Mouse (Mus musculus) hindbrain, embryonic 15.5 days (tissue): ENCODE results near the gene Fto. TPM values are rescaled to one million over a fixed set of nuclear protein-coding genes. Genes with fewer than 3 reads are reported as not detected.
A peak's percentile ranks its signal among the peaks of the same experiment; 100 is the strongest.

ENCODE experiments used
- ATAC-seq: fragments of 200-750 bp; cut with Nextera tagmentation; 2 replicates; pipeline ENCODE4 v1.8.0; 2017; ENCODE audit warnings: low read depth, moderate number of reproducible peaks, moderate TSS enrichment; ENCODE audit not compliant: low FRiP score
- H3K27ac ChIP-seq: fragments of 300-500 bp; sonication (generic); replicated peaks from 2 replicates; pipeline ENCODE4 v1.5.1; 2015; ENCODE audit warnings: mild to moderate bottlenecking, inconsistent platforms
- H3K27me3 ChIP-seq: fragments of 300-500 bp; sonication (generic); 2 replicates; pipeline ENCODE4 v1.6.1; 2015; ENCODE audit warnings: control low read depth, inconsistent platforms
- H3K36me3 ChIP-seq: fragments of 300-500 bp; sonication (generic); 2 replicates; pipeline ENCODE4 v1.6.1; 2015; ENCODE audit warnings: control low read depth, inconsistent platforms
- H3K4me1 ChIP-seq: fragments of 300-500 bp; sonication (generic); replicated peaks from 2 replicates; pipeline ENCODE4 v1.6.1; 2015; ENCODE audit warnings: control low read depth, inconsistent platforms
- H3K4me2 ChIP-seq: fragments of 300-500 bp; sonication (generic); 2 replicates; pipeline ENCODE4 v1.6.1; 2015; ENCODE audit warnings: moderate library complexity, mild to moderate bottlenecking, inconsistent platforms
- H3K4me3 ChIP-seq: fragments of 300-500 bp; sonication (generic); 2 replicates; pipeline ENCODE4 v1.5.1; 2015; ENCODE audit warnings: mild to moderate bottlenecking, inconsistent platforms
- H3K9ac ChIP-seq: fragments of 300-500 bp; sonication (generic); 2 replicates; pipeline ENCODE4 v1.6.1; 2015; ENCODE audit warnings: inconsistent platforms
- H3K9me3 ChIP-seq: fragments of 300-500 bp; sonication (generic); 2 replicates; pipeline ENCODE4 v1.6.1; 2016; ENCODE audit warnings: control low read depth, inconsistent platforms
- WGBS: fragments of 180-500 bp; shearing (Covaris S2); methylation state at CpG from one replicate; pipeline ENCODE4 v1.1.7; 2015; 5-methylcytosine and 5-hydroxymethylcytosine counted together
- polyA plus RNA-seq: library from polyadenylated mRNA; unstranded; fragments of >200 nt; fragmentation: Nextera tagmentation; extraction: Ambion mirVana; gene quantifications from 2 replicates; pipeline ENCODE4 v1.2.1, GENCODE M21; 2015

Gene Fto
- polyA plus RNA-seq, 1 experiment from 2014 or later: 158 TPM

DNA sequence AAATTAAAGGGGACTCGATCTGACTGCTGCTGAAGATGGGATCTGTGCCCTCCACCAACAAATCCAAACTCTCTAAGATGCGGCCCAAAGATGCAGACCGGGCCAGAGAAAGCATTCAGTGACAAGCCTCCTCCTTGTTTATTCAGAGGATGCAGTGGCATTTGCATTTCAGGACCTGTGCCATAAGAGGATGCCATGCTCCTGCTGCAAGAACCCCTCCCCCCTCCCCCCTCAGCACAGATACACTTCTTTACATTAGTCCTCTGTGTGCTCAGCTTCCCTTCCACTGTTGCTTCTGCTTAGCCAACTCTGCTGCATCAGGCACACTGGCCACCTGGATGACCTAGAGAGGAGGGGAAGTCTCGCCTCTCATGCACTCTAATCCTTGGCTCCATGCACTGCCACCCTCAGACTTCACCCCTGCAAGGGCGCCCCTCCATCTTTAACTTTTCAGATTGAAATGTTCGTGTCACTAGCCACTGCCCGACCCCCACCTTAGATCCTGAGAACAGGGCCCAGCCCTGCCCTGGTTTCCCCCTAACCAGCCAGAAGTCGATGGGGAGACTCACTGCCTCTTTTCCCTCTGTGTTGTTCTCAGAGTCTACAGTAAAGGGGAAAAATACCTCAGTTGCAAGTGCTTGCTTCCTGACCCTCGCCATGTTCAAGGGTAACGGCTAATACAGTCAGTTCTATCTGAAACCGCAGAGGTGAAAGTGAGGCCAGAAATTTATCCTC, 14.3 kb downstream of the Fto start:
- Histone ChIP-seq H3K9me3 (no peaks in the 10 kb centered on the region), H3K27me3 (no peaks in the 10 kb centered on the region), H3K36me3 (no peaks in the 10 kb centered on the region), H3K4me1 (peaks cover 56% of the 10 kb centered on the region), H3K27ac (no peak overlapping the region), H3K4me2 (no peak overlapping the region), H3K4me3 (no peak overlapping the region), H3K9ac (no peak overlapping the region)
- ATAC-seq: no peak
- whole genome bisulfite sequencing: 75% methylated on average over 11 of the region's 11 CpGs

- no peak overlapping the region for H3K9ac ChIP-seq
- H3K9me3 ChIP-seq: no peaks in the 10 kb centered on the region
- no peak for ATAC-seq
- H3K4me2 ChIP-seq: peak overlapping the region; percentile 41
- WGBS: 65% methylated on average over 9 of the region's 9 CpGs
- peak overlapping the region; percentile 74 for H3K27ac ChIP-seq
- H3K4me3 ChIP-seq: no peak overlapping the region
- H3K4me1 ChIP-seq: peaks cover 52% of the 10 kb centered on the region
- H3K27me3 ChIP-seq: no peaks in the 10 kb centered on the region
- no peaks in the 10 kb centered on the region for H3K36me3 ChIP-seq
These were observed 15.7 kb downstream of the Fto start for GRCm38 (mm10) chr8:91329056-91329455.

- Histone ChIP-seq H3K9ac (no peak overlapping the region), H3K36me3 (no peaks in the 10 kb centered on the region), H3K27me3 (no peaks in the 10 kb centered on the region), H3K27ac (peak overlapping the region; percentile 74), H3K9me3 (no peaks in the 10 kb centered on the region), H3K4me3 (no peak overlapping the region), H3K4me1 (peaks cover 49% of the 10 kb centered on the region), H3K4me2 (peak overlapping the region; percentile 41)
- ATAC-seq: no peak
- 32% methylated on average over 6 of the region's 6 CpGs for WGBS
These were observed 16.1 kb downstream of the Fto start for GRCm38 (mm10) chr8:91329461-91329850.

- 87% methylated on average over 6 of the region's 6 CpGs for WGBS
- no peaks in the 10 kb centered on the region for H3K4me1 ChIP-seq
- no peak overlapping the region for H3K4me2 ChIP-seq
- H3K36me3 ChIP-seq: no peaks in the 10 kb centered on the region
- no peak for ATAC-seq
- H3K4me3 ChIP-seq: no peak overlapping the region
- H3K9ac ChIP-seq: no peak overlapping the region
- no peak overlapping the region for H3K27ac ChIP-seq
- H3K27me3 ChIP-seq: no peaks in the 10 kb centered on the region
- H3K9me3 ChIP-seq: no peaks in the 10 kb centered on the region
These were observed 25.2 kb downstream of the Fto start for GRCm38 (mm10) chr8:91338389-91339154.

DNA sequence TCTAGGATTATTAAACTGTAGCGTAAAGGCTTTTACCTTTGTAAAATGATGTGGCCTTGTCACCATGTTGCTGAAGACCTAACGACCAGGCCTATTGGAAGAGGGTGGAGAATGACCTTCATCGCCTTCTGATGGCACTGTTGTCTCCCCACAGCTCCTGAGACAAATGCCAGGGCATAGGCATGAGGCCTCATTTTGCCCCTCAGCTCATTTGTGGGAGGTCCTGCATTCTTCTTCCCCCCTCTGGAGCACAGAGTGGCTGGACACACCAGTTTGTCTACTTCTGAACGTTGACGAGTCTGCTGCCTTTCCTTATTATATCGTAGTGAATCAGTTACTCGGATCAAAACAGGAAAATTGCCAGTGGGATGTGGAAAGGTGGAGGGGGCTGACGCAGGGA, 26.3 kb downstream of the Fto start:
- no peaks in the 10 kb centered on the region for H3K4me1 ChIP-seq
- H3K27ac ChIP-seq: no peak overlapping the region
- H3K27me3 ChIP-seq: no peaks in the 10 kb centered on the region
- no peak overlapping the region for H3K4me3 ChIP-seq
- no peak for ATAC-seq
- WGBS: 91% methylated on average over 8 of the region's 8 CpGs
- no peak overlapping the region for H3K9ac ChIP-seq
- H3K9me3 ChIP-seq: no peaks in the 10 kb centered on the region
- H3K4me2 ChIP-seq: no peak overlapping the region
- no peaks in the 10 kb centered on the region for H3K36me3 ChIP-seq

GRCm38 (mm10) chr8:91340746-91341145, 27.4 kb downstream of the Fto start:
- Histone ChIP-seq H3K4me3 (no peak overlapping the region), H3K36me3 (no peaks in the 10 kb centered on the region), H3K4me2 (no peak overlapping the region), H3K9me3 (no peaks in the 10 kb centered on the region), H3K27me3 (no peaks in the 10 kb centered on the region), H3K9ac (no peak overlapping the region), H3K4me1 (no peaks in the 10 kb centered on the region), H3K27ac (no peak overlapping the region)
- WGBS: 76% methylated on average over 1 of the region's 1 CpGs
- no peak for ATAC-seq

GRCm38 (mm10) chr8:91342196-91342595, 28.9 kb downstream of the Fto start:
- Histone ChIP-seq H3K4me1 (no peaks in the 10 kb centered on the region), H3K4me3 (no peak overlapping the region), H3K9ac (no peak overlapping the region), H3K4me2 (no peak overlapping the region), H3K27me3 (no peaks in the 10 kb centered on the region), H3K9me3 (no peaks in the 10 kb centered on the region), H3K36me3 (no peaks in the 10 kb centered on the region), H3K27ac (no peak overlapping the region)
- 44% methylated on average over 5 of the region's 5 CpGs for WGBS
- no peak for ATAC-seq

- no peak for ATAC-seq
- H3K27me3 ChIP-seq: no peaks in the 10 kb centered on the region
- H3K4me3 ChIP-seq: no peak overlapping the region
- H3K4me2 ChIP-seq: no peak overlapping the region
- no peaks in the 10 kb centered on the region for H3K4me1 ChIP-seq
- WGBS: 78% methylated on average over 5 of the region's 5 CpGs
- H3K9me3 ChIP-seq: no peaks in the 10 kb centered on the region
- no peak overlapping the region for H3K27ac ChIP-seq
- H3K36me3 ChIP-seq: no peaks in the 10 kb centered on the region
- no peak overlapping the region for H3K9ac ChIP-seq
These were observed 29.5 kb downstream of the Fto start for GRCm38 (mm10) chr8:91342798-91343197.

DNA sequence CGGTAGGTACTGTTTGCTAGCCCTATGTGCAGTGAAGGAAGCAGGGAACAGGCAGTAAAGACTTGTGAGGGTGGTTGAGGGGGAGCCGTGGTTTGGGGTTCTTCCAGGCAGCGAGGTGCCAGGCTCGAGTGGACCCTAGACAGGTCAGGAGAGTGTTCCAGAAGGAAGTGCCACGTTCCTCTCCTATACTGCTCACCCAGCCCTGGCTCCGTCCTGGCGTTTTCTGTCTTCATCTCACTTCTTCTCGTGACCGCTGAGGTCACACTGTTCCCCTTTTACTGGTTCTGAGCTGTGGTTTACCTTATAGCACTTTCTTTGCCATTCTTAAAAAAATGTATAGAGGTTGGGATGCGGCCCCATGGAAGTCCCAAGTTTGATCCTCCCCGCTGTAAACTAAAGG, 31.3 kb downstream of the Fto start:
- Histone ChIP-seq H3K36me3 (no peaks in the 10 kb centered on the region), H3K4me2 (no peak overlapping the region), H3K27me3 (no peaks in the 10 kb centered on the region), H3K4me3 (no peak overlapping the region), H3K9ac (no peak overlapping the region), H3K9me3 (no peaks in the 10 kb centered on the region), H3K27ac (no peak overlapping the region), H3K4me1 (no peaks in the 10 kb centered on the region)
- WGBS: 94% methylated on average over 11 of the region's 11 CpGs
- no peak for ATAC-seq

- no peak overlapping the region for H3K4me3 ChIP-seq
- H3K4me2 ChIP-seq: no peak overlapping the region
- no peaks in the 10 kb centered on the region for H3K9me3 ChIP-seq
- no peaks in the 10 kb centered on the region for H3K27me3 ChIP-seq
- peaks cover 3% of the 10 kb centered on the region; the same call in 1 of the 2 replicates for H3K4me1 ChIP-seq
- H3K36me3 ChIP-seq: no peaks in the 10 kb centered on the region
- no peak for ATAC-seq
- 88% methylated on average over 10 of the region's 10 CpGs for WGBS
- no peak overlapping the region for H3K27ac ChIP-seq
- H3K9ac ChIP-seq: no peak overlapping the region
These were observed 33.8 kb downstream of the Fto start for GRCm38 (mm10) chr8:91347146-91347545.

DNA sequence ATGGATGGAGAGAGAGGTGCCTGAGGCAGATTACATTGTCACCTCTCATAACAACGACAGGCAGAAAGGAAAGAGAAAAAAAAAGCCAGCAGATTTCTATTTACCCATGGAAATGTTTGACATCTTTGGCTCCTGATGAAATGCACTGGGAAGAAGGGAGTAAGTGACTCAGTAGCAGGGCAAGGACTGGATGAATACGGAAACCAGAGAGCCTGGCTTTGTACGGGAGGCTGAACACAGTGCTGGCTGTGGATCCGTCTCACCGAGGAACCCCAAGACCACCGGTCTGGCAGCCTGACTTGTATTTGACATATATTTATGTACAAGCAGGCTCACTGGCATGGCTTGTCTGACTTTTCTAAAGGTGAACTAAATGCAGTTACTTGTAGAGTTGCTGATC, 34.3 kb downstream of the Fto start:
- H3K9ac ChIP-seq: no peak overlapping the region

GRCm38 (mm10) chr8:91349816-91350215, 36.5 kb downstream of the Fto start:
- ATAC-seq: no peak
- Histone ChIP-seq H3K27me3 (no peaks in the 10 kb centered on the region), H3K9ac (no peak overlapping the region), H3K4me2 (no peak overlapping the region), H3K36me3 (no peaks in the 10 kb centered on the region), H3K27ac (no peak overlapping the region), H3K9me3 (no peaks in the 10 kb centered on the region), H3K4me3 (no peak overlapping the region), H3K4me1 (peaks cover 7% of the 10 kb centered on the region)
- WGBS: 92% methylated on average over 7 of the region's 7 CpGs

More for the DNA sequence above, 34.3 kb downstream of the Fto start:
- no peaks in the 10 kb centered on the region for H3K27me3 ChIP-seq
- no peaks in the 10 kb centered on the region for H3K9me3 ChIP-seq
- H3K4me1 ChIP-seq: peaks cover 3% of the 10 kb centered on the region; the same call in 1 of the 2 replicates
- H3K4me2 ChIP-seq: no peak overlapping the region
- H3K4me3 ChIP-seq: no peak overlapping the region
- H3K27ac ChIP-seq: no peak overlapping the region
- 70% methylated on average over 6 of the region's 6 CpGs for WGBS
- H3K36me3 ChIP-seq: no peaks in the 10 kb centered on the region
- no peak for ATAC-seq
